Mouse (Mus musculus) olfactory bulb, adult 2 months (tissue): ENCODE data around the gene Npff.

Experiments used
- CTCF ChIP-seq: fragments of 200-500 bp; IDR thresholded peaks from 2 replicates; pipeline ENCODE4 v1.5.1; 2012; ENCODE audit warnings: low read depth, mild to moderate bottlenecking, low read length, moderate library complexity; ENCODE audit not compliant: insufficient read depth
- POLR2A ChIP-seq: fragments of 200-500 bp; IDR thresholded peaks from 2 replicates; pipeline ENCODE4 v1.6.1; 2012; ENCODE audit warnings: mild to moderate bottlenecking, low read depth, low read length, moderate library complexity; ENCODE audit not compliant: insufficient read depth

- TF ChIP-seq CTCF (no peak), POLR2A (no peak)
Observed at GRCm38 (mm10) chr15:102499851-102500250, 24.9 kb downstream of the Npff start.
